Mouse (Mus musculus): ENCODE measurements around the gene Gm5938. TPM values are rescaled to one million over a fixed set of nuclear protein-coding genes. Genes with fewer than 3 reads are reported as not detected.

The Gm5938 gene
- not detected in 2 replicates for polyA plus RNA-seq (2012)

GRCm38 (mm10) chrX:78125167-78125566 lies at the start of gene Gm5938:
Gm5938 (plus strand) TSS chrX:78125467.
- TF ChIP-seq GATA1 (IDR thresholded peaks at IDR 0.05; ENCODE audit: low read length): no peak

DNA sequence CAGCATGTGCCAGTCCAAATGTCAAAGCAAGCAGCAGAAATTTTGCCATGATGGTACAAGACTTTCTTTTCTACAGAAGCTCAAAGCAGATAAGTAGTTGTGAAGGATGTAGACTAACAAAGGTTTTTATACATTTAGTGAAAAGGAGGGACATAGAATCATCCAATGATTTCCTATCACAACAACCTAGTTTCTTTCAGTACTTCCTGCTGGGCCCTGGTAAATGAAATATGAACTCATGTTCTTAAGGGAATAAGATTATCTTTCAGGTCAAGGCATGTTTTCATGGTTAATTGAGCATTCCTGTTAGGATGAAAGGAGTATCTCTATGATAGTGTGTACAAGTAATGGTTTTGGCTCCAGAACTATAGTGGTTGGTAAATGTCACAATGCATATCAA lies 34.0 kb upstream of the Gm5938 start, which contains the start of gene Obp1a:
Obp1a (minus strand) TSS at position 101 of the 400 bp plus-strand sequence.
- no peak for TF ChIP-seq GATA1 (IDR thresholded peaks at IDR 0.05; ENCODE audit: low read length)

Other genes starting within 250 kb of the Gm5938 start
- not detected in 2 replicates for gene 5430402E10Rik, start 200.4 kb upstream of the Gm5938 start, polyA plus RNA-seq (2012)
- gene Obp1a, start 34.1 kb upstream of the Gm5938 start, polyA plus RNA-seq (2012): not detected in 2 replicates
- not detected in 2 replicates for gene Obp1b, start 61.3 kb downstream of the Gm5938 start, polyA plus RNA-seq (2012)
- not detected in 2 replicates for gene Gm14743, start 120.5 kb downstream of the Gm5938 start, polyA plus RNA-seq (2012)
- gene 4930480E11Rik, start 244.2 kb downstream of the Gm5938 start, polyA plus RNA-seq (2012): not detected in 2 replicates